Mouse (Mus musculus) urinary bladder, adult 18-20 months (tissue): ENCODE results near the gene Apom.
A peak's percentile ranks its signal among the peaks of the same experiment; 100 is the strongest.

ENCODE experiments used
- DNase-seq, 2 experiments: peaks; one replicate each; pipeline ENCODE4 v3.0.0; 2022; ENCODE audit warnings: low spot score in 2 of 2, mixed read lengths in 2 of 2

Apom gene

GRCm38 (mm10) chr17:35097164-35097655 is 34.6 kb downstream of the Apom start:
- DNase-seq = no peak

- DNase-seq = no peak
Observed at GRCm38 (mm10) chr17:35096597-35096996, 35.3 kb downstream of the Apom start.

GRCm38 (mm10) chr17:35094475-35095365 is 37.1 kb downstream of the Apom start:
- no peak for DNase-seq

- no peak for DNase-seq
Observed at GRCm38 (mm10) chr17:35092403-35093198, 39.2 kb downstream of the Apom start.

GRCm38 (mm10) chr17:35090166-35090932 is 41.5 kb downstream of the Apom start:
- no peak for DNase-seq

- DNase-seq = peak; percentile 88 to 93
Observed at GRCm38 (mm10) chr17:35088825-35089644, 42.8 kb downstream of the Apom start, which contains the start of gene Abhd16a. Gene Abhd16a (plus strand): TSS chr17:35089263.

- DNase-seq = no peak
Observed at GRCm38 (mm10) chr17:35088151-35088550, 43.7 kb downstream of the Apom start.

GRCm38 (mm10) chr17:35085208-35085865 is 46.5 kb downstream of the Apom start, which contains the start of gene Ly6g6f:
Gene Ly6g6f (minus strand): TSS chr17:35085610.
- no peak for DNase-seq

GRCm38 (mm10) chr17:35083929-35084497 is 47.8 kb downstream of the Apom start:
- DNase-seq = no peak

GRCm38 (mm10) chr17:35082841-35083576 is 48.8 kb downstream of the Apom start:
- no peak for DNase-seq

GRCm38 (mm10) chr17:35080710-35081109 is 51.1 kb downstream of the Apom start:
- DNase-seq = no peak

GRCm38 (mm10) chr17:35080248-35080647 is 51.6 kb downstream of the Apom start:
- DNase-seq = no peak

GRCm38 (mm10) chr17:35079778-35080177 is 52.1 kb downstream of the Apom start:
- DNase-seq = no peak
